In genomic region chr11:69858113-69858998, GRCm38 (mm10) we compare ENCODE assay signal across 10 mouse cellular contexts. TPM values are rescaled to one million over a fixed set of nuclear protein-coding genes. Genes with fewer than 3 reads are reported as not detected.
DNase-seq lines count a peak whose midpoint lies in the region; ATAC-seq lines count a peak whose summit lies in the region.
"Had no signal": no experiment of that assay in that cellular context is flagged by ENCODE, and none has a peak within 500 bp of the region (broad histone marks: within the 10 kb centered on the region; RNA-seq: fewer than 3 reads in every experiment).

Tnk1 (minus strand) TSS chr11:69858730.

- 26% methylated on average over 30 of the region's 30 CpGs for WGBS in heart, embryonic 13.5 days
- 14% methylated on average over 30 of the region's 30 CpGs for whole genome bisulfite sequencing in intestine, embryonic 14.5 days
- WGBS in limb, embryonic 10.5 days, result 19% methylated on average over 30 of the region's 30 CpGs
- 22% methylated on average over 30 of the region's 30 CpGs for WGBS in midbrain, embryonic 15.5 days

- H3K27me3 ChIP-seq in heart, embryonic 13.5 days (replicated peaks), result peaks cover 39% of the 10 kb centered on the region
- peaks cover 13% of the 10 kb centered on the region for H3K27me3 ChIP-seq in intestine, embryonic 14.5 days (replicated peaks; ENCODE audit: control insufficient read depth, insufficient read depth, low read length)
- H3K27me3 ChIP-seq in limb, embryonic 10.5 days (ENCODE audit: low read depth, poor library complexity, severe bottlenecking), result peaks cover 50% of the 10 kb centered on the region
- H3K27me3 ChIP-seq in midbrain, embryonic 15.5 days (replicated peaks), result peaks cover 12% of the 10 kb centered on the region; the same call in 1 of the 2 replicates

- H3K4me3 ChIP-seq in heart, embryonic 13.5 days, result 0 out of 2 replicates have a peak within 1 kb of the TSS, but pooled peaks have one; percentile 3
- peak within 1 kb of the TSS; percentile 20 for H3K4me3 ChIP-seq in intestine, embryonic 14.5 days (ENCODE audit: low read depth, low read length)
- H3K4me3 ChIP-seq in limb, embryonic 10.5 days, result peak within 1 kb of the TSS; percentile 20; the same call in 1 of the 2 replicates
- H3K4me3 ChIP-seq in midbrain, embryonic 15.5 days, result no peak within 1 kb of the TSS

- 0 out of 2 replicates have a peak within 1 kb of the TSS, but pooled peaks have one; percentile 2 for H3K4me2 ChIP-seq in heart, embryonic 13.5 days
- peak within 1 kb of the TSS; percentile 43 for H3K4me2 ChIP-seq in intestine, embryonic 14.5 days (ENCODE audit: low read length)
- no peak within 1 kb of the TSS for H3K4me2 ChIP-seq in midbrain, embryonic 15.5 days

- H3K4me1 ChIP-seq in heart, embryonic 13.5 days, result peaks cover 21% of the 10 kb centered on the region
- H3K4me1 ChIP-seq in intestine, embryonic 14.5 days (replicated peaks; ENCODE audit: control insufficient read depth, insufficient read depth, low read length), result no peaks in the 10 kb centered on the region
- peaks cover 27% of the 10 kb centered on the region for H3K4me1 ChIP-seq in limb, embryonic 10.5 days
- H3K4me1 ChIP-seq in midbrain, embryonic 15.5 days, result no peaks in the 10 kb centered on the region; the same call in 1 of the 2 replicates

- no peak for DNase-seq in heart, adult 18-20 months
- DNase-seq in intestine, embryonic 14.5 days (ENCODE audit: low spot score), result peak; percentile 75
- DNase-seq in limb, embryonic 10.5 days (ENCODE audit: low spot score), result no peak
- peak; percentile 66 to 79 for DNase-seq in lung, postnatal 4 days
- DNase-seq in adrenal gland, postnatal 10 days, result no peak
- no peak for DNase-seq in testis, postnatal 10 days (ENCODE audit: low spot score)
- DNase-seq: midbrain, embryonic 14.5 days had no signal

- no peak for ATAC-seq in heart, embryonic 13.5 days (ENCODE audit: extremely low read depth, insufficient number of reproducible peaks, low FRiP score, low TSS enrichment)
- ATAC-seq in intestine, embryonic 14.5 days (replicated peaks; ENCODE audit: low FRiP score, low TSS enrichment, low read depth), result peak; percentile 76
- ATAC-seq in midbrain, embryonic 15.5 days (replicated peaks), result no peak

- H3K36me3 ChIP-seq in heart, embryonic 13.5 days, result no peaks in the 10 kb centered on the region
- H3K36me3 ChIP-seq in intestine, embryonic 14.5 days (ENCODE audit: control insufficient read depth, insufficient read depth, low read length), result no peaks in the 10 kb centered on the region
- H3K36me3 ChIP-seq in limb, embryonic 10.5 days, result no peaks in the 10 kb centered on the region
- H3K36me3 ChIP-seq in midbrain, embryonic 15.5 days (replicated peaks), result no peaks in the 10 kb centered on the region

- no peaks in the 10 kb centered on the region for H3K9me3 ChIP-seq in heart, embryonic 13.5 days
- no peaks in the 10 kb centered on the region for H3K9me3 ChIP-seq in intestine, embryonic 14.5 days (ENCODE audit: control insufficient read depth, low read length)
- no peaks in the 10 kb centered on the region for H3K9me3 ChIP-seq in limb, embryonic 10.5 days (replicated peaks)
- no peaks in the 10 kb centered on the region for H3K9me3 ChIP-seq in midbrain, embryonic 15.5 days

- no peak within 1 kb of the TSS for H3K27ac ChIP-seq in heart, embryonic 13.5 days (replicated peaks)
- peak within 1 kb of the TSS; percentile 9; the same call in 1 of the 2 replicates for H3K27ac ChIP-seq in intestine, embryonic 14.5 days (ENCODE audit: low read depth)
- H3K27ac ChIP-seq in limb, embryonic 10.5 days, result no peak within 1 kb of the TSS
- no peak within 1 kb of the TSS for H3K27ac ChIP-seq in midbrain, embryonic 15.5 days

- no peak within 1 kb of the TSS for H3K9ac ChIP-seq in heart, embryonic 13.5 days
- H3K9ac ChIP-seq in intestine, embryonic 14.5 days (ENCODE audit: low read length), result peak within 1 kb of the TSS; percentile 27
- no peak within 1 kb of the TSS for H3K9ac ChIP-seq in midbrain, embryonic 15.5 days

RNA-seq across cellular contexts. Expression of gene Tnk1, which starts in this region (rescaled TPM):
- polyA plus RNA-seq in heart, embryonic 13.5 days (2015; fragmentation: Nextera tagmentation; extraction: Ambion mirVana), result 0.38 and 0.56 TPM in 2 replicates
- total RNA-seq in heart, adult 18-20 months (2021), result not detected
- 10.3 and 12.2 TPM in 2 replicates for polyA plus RNA-seq in intestine, embryonic 14.5 days (2014; fragmentation: Nextera tagmentation; extraction: Ambion mirVana)
- polyA plus RNA-seq in limb, embryonic 10.5 days (2016; fragmentation: Nextera tagmentation; extraction: Ambion mirVana), result 1.1 TPM in 2 replicates
- total RNA-seq in adrenal gland, postnatal 10 days (2021), result under 1 TPM; 0.12 to 0.24 TPM
- 0.10 and 0.28 TPM in 2 replicates for polyA plus RNA-seq in midbrain, embryonic 15.5 days (2015; fragmentation: Nextera tagmentation; extraction: Ambion mirVana)
- polyA plus RNA-seq: C2C12; midbrain, embryonic 14.5 days had no signal

Comparison
In these comparisons a context has a peak if more than half of its experiments do, and no peak if none do; other contexts are left out.
1. DNase-seq: peak in intestine, embryonic 14.5 days (single experiment) and lung, postnatal 4 days (2 of 2); none in heart, adult 18-20 months (0 of 2), limb, embryonic 10.5 days (single experiment), adrenal gland, postnatal 10 days (single experiment) and testis, postnatal 10 days (single experiment).